Mouse (Mus musculus) hindbrain, embryonic 11.5 days (tissue): ENCODE data around the gene Cetn4. TPM values are rescaled to one million over a fixed set of nuclear protein-coding genes. Genes with fewer than 3 reads are reported as not detected.

ENCODE experiments used
- ATAC-seq: fragments of 200-750 bp; cut with Nextera tagmentation; 2 replicates; pipeline ENCODE4 v1.8.0; 2017; ENCODE audit warnings: mild to moderate bottlenecking, moderate TSS enrichment, moderate library complexity; ENCODE audit not compliant: low FRiP score
- DNase-seq: peaks from one replicate; pipeline ENCODE4 v3.0.0-alpha.2; 2015; ENCODE audit warnings: low spot score
- H3K27ac ChIP-seq: fragments of 300-500 bp; sonication (generic); 2 replicates; pipeline ENCODE4 v1.5.1; 2014; ENCODE audit warnings: mild to moderate bottlenecking, low read depth, low read length
- H3K27me3 ChIP-seq: fragments of 300-500 bp; sonication (generic); 2 replicates; pipeline ENCODE4 v1.6.1; 2014; ENCODE audit warnings: mild to moderate bottlenecking, low read length, moderate library complexity, mixed read lengths; ENCODE audit not compliant: control insufficient read depth, insufficient read depth
- H3K36me3 ChIP-seq: fragments of 300-500 bp; sonication (generic); 2 replicates; pipeline ENCODE4 v1.6.1; 2014; ENCODE audit warnings: mild to moderate bottlenecking, low read length, moderate library complexity, mixed read lengths; ENCODE audit not compliant: control insufficient read depth, insufficient read depth
- H3K4me1 ChIP-seq: fragments of 300-500 bp; sonication (generic); replicated peaks from 2 replicates; pipeline ENCODE4 v1.6.1; 2014; ENCODE audit warnings: low read length, mixed read lengths; ENCODE audit not compliant: control insufficient read depth, insufficient read depth
- H3K4me2 ChIP-seq: fragments of 300-500 bp; sonication (generic); replicated peaks from 2 replicates; pipeline ENCODE4 v1.6.1; 2014; ENCODE audit warnings: mild to moderate bottlenecking, low read depth, low read length
- H3K4me3 ChIP-seq: fragments of 300-500 bp; sonication (generic); 2 replicates; pipeline ENCODE4 v1.5.1; 2014; ENCODE audit warnings: low read depth, low read length
- H3K9ac ChIP-seq: fragments of 300-500 bp; sonication (generic); 2 replicates; pipeline ENCODE4 v1.6.1; 2014; ENCODE audit warnings: low read depth, low read length
- H3K9me3 ChIP-seq: fragments of 300-500 bp; sonication (generic); 2 replicates; pipeline ENCODE4 v1.6.1; 2016; ENCODE audit warnings: low read length; ENCODE audit not compliant: control insufficient read depth
- WGBS: fragments of 180-500 bp; shearing (Covaris S2); extraction: QIAGEN DNeasy Blood & Tissue Kit; methylation state at CpG from one replicate; pipeline ENCODE4 v1.1.7; 2014; 5-methylcytosine and 5-hydroxymethylcytosine counted together
- polyA plus RNA-seq: library from polyadenylated mRNA; unstranded; fragments of >200 nt; fragmentation: Nextera tagmentation; extraction: Ambion mirVana; gene quantifications from 2 replicates; pipeline ENCODE4 v1.2.1, GENCODE M21; 2014

Gene Cetn4
- polyA plus RNA-seq, 1 experiment from 2014 or later = 1.4 TPM

- ATAC-seq (no peak), DNase-seq (no peak)
- Histone ChIP-seq H3K36me3 (no peaks in the 10 kb centered on the region), H3K9ac (no peak overlapping the region), H3K27me3 (no peaks in the 10 kb centered on the region), H3K4me2 (no peak overlapping the region), H3K9me3 (no peaks in the 10 kb centered on the region), H3K4me3 (no peak overlapping the region), H3K4me1 (no peaks in the 10 kb centered on the region), H3K27ac (no peak overlapping the region)
- 71% methylated on average over 7 of the region's 7 CpGs for WGBS
These were observed 21.5 kb downstream of the Cetn4 start for GRCm38 (mm10) chr3:37290881-37291541.

GRCm38 (mm10) chr3:37289237-37289636, 23.3 kb downstream of the Cetn4 start:
- no peak overlapping the region for H3K4me3 ChIP-seq
- DNase-seq = no peak
- ATAC-seq = no peak
- WGBS = 91% methylated on average over 2 of the region's 2 CpGs
- H3K4me2 ChIP-seq = no peak overlapping the region
- H3K27me3 ChIP-seq = no peaks in the 10 kb centered on the region
- H3K4me1 ChIP-seq = no peaks in the 10 kb centered on the region
- no peaks in the 10 kb centered on the region for H3K36me3 ChIP-seq
- no peak overlapping the region for H3K9ac ChIP-seq
- no peak overlapping the region for H3K27ac ChIP-seq
- no peaks in the 10 kb centered on the region for H3K9me3 ChIP-seq

DNA sequence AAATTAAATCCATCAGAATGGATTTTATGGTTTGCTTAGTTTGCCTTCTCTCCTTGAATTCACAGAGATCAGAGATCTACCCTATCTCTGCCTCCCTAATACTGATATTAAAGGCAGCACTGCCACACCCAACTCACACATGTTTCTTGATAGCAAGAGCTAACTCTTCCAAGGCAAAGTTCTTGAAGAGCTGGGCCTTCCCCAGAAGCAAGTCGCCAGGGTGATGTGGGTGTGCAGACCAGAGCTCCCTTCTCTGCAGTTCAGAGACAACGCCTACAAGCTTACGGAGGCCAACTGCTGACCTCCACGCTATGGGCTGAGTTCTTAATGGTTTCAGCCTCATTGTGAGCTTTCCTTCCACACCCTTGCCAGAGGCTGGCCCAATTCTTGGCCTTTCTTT, 29.3 kb downstream of the Cetn4 start:
- H3K4me1 ChIP-seq = no peaks in the 10 kb centered on the region
- no peaks in the 10 kb centered on the region for H3K27me3 ChIP-seq
- DNase-seq (no peak), ATAC-seq (no peak)
- no peaks in the 10 kb centered on the region for H3K36me3 ChIP-seq
- H3K4me2 ChIP-seq = no peak overlapping the region
- H3K9me3 ChIP-seq = no peaks in the 10 kb centered on the region
- no peak overlapping the region for H3K4me3 ChIP-seq
- 79% methylated on average over 4 of the region's 4 CpGs for WGBS
- no peak overlapping the region for H3K9ac ChIP-seq
- no peak overlapping the region for H3K27ac ChIP-seq

- H3K36me3 ChIP-seq = no peaks in the 10 kb centered on the region
- ATAC-seq (no peak), DNase-seq (no peak)
- 88% methylated on average over 11 of the region's 11 CpGs for WGBS
- no peaks in the 10 kb centered on the region for H3K27me3 ChIP-seq
- no peak overlapping the region for H3K4me3 ChIP-seq
- no peak overlapping the region for H3K27ac ChIP-seq
- H3K4me2 ChIP-seq = no peak overlapping the region
- no peak overlapping the region for H3K9ac ChIP-seq
- no peaks in the 10 kb centered on the region for H3K4me1 ChIP-seq
- H3K9me3 ChIP-seq = no peaks in the 10 kb centered on the region
These were observed 30.1 kb downstream of the Cetn4 start for GRCm38 (mm10) chr3:37282299-37282922.

- H3K27ac ChIP-seq = no peak overlapping the region
- 88% methylated on average over 8 of the region's 8 CpGs for WGBS
- H3K36me3 ChIP-seq = no peaks in the 10 kb centered on the region
- H3K9ac ChIP-seq = no peak overlapping the region
- DNase-seq (no peak), ATAC-seq (no peak)
- H3K4me3 ChIP-seq = no peak overlapping the region
- no peaks in the 10 kb centered on the region for H3K27me3 ChIP-seq
- H3K4me2 ChIP-seq = no peak overlapping the region
- no peaks in the 10 kb centered on the region for H3K4me1 ChIP-seq
- H3K9me3 ChIP-seq = no peaks in the 10 kb centered on the region
These were observed 31.6 kb downstream of the Cetn4 start for GRCm38 (mm10) chr3:37280871-37281270.

- ATAC-seq = no peak
- Histone ChIP-seq H3K4me2 (no peak overlapping the region), H3K9me3 (no peaks in the 10 kb centered on the region), H3K27me3 (no peaks in the 10 kb centered on the region), H3K36me3 (no peaks in the 10 kb centered on the region), H3K4me1 (no peaks in the 10 kb centered on the region), H3K27ac (no peak overlapping the region), H3K9ac (no peak overlapping the region), H3K4me3 (no peak overlapping the region)
- DNase-seq = no peak
- 71% methylated on average over 1 of the region's 1 CpGs for WGBS
These were observed 32.3 kb downstream of the Cetn4 start for GRCm38 (mm10) chr3:37280221-37280620.

GRCm38 (mm10) chr3:37274661-37275060, 37.8 kb downstream of the Cetn4 start:
- no peak overlapping the region for H3K4me2 ChIP-seq
- no peaks in the 10 kb centered on the region for H3K4me1 ChIP-seq
- no peaks in the 10 kb centered on the region for H3K36me3 ChIP-seq
- WGBS = 82% methylated on average over 6 of the region's 6 CpGs
- DNase-seq = no peak
- no peaks in the 10 kb centered on the region for H3K27me3 ChIP-seq
- H3K9me3 ChIP-seq = no peaks in the 10 kb centered on the region
- no peak overlapping the region for H3K27ac ChIP-seq
- H3K9ac ChIP-seq = no peak overlapping the region
- no peak overlapping the region for H3K4me3 ChIP-seq
- no peak for ATAC-seq

GRCm38 (mm10) chr3:37273092-37273491, 39.4 kb downstream of the Cetn4 start:
- Histone ChIP-seq H3K27ac (no peak overlapping the region), H3K4me2 (no peak overlapping the region), H3K4me1 (no peaks in the 10 kb centered on the region), H3K9ac (no peak overlapping the region), H3K4me3 (no peak overlapping the region), H3K9me3 (no peaks in the 10 kb centered on the region), H3K36me3 (no peaks in the 10 kb centered on the region), H3K27me3 (no peaks in the 10 kb centered on the region)
- ATAC-seq (no peak), DNase-seq (no peak)
- 89% methylated on average over 7 of the region's 7 CpGs for WGBS

- Histone ChIP-seq H3K27ac (no peak overlapping the region), H3K9me3 (no peaks in the 10 kb centered on the region), H3K4me1 (no peaks in the 10 kb centered on the region), H3K4me3 (no peak overlapping the region), H3K27me3 (no peaks in the 10 kb centered on the region), H3K9ac (no peak overlapping the region), H3K4me2 (no peak overlapping the region), H3K36me3 (no peaks in the 10 kb centered on the region)
- DNase-seq = peak; percentile 66
- ATAC-seq = no peak
- WGBS = 0% methylated on average over 1 of the region's 1 CpGs
These were observed 41.3 kb downstream of the Cetn4 start for GRCm38 (mm10) chr3:37271209-37271608.
